Mouse (Mus musculus): ENCODE data around the gene Ccr1.

DNA sequence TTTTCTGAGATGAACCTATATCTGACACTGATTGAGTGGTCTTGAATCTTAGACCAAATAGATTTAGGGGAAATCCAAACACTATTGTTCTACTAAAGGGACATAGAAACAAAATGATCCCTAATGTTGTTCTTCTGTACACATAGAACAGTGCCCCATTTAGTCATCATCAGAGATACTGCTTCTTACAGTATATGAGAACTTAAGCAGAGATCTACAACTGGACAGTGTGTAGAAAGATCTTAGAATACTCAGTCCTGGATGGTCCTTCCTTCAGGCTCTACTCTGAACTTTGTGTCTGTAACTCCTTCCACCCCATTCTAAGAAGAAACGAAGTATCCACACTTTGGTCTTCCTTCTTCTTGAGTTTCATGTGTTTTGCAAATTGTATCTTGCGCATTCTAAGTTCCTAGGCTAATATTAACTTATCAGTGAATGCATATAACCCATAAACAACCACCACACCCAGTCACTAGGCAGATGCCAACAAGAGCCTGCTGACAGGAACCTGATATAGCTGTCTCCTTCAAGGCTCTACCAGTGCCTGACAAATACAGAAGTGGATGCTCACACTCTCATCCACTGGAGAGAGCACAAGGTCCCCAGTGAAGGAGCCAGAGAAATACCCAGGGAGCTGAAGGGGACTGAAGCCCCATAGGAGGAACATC, 46.6 kb upstream of the Ccr1 start:
- TF ChIP-seq CTCF (IDR thresholded peaks at IDR 0.05; ENCODE audit: low read depth) (no peak), EP300 (IDR thresholded peaks at IDR 0.05; ENCODE audit: low read depth) (peak; percentile 26; the same call in 1 of the 2 replicates)

All from liver, embryonic 14.5 days (tissue).